Mouse (Mus musculus): ENCODE results near the gene Gm49336. TPM values are rescaled to one million over a fixed set of nuclear protein-coding genes. Genes with fewer than 3 reads are reported as not detected.

The Gm49336 gene
- total and polyA plus RNA-seq, 3 experiments = 36.3 to 102 (median 54.3) TPM

- H3K4me1 ChIP-seq (ENCODE audit: control insufficient read depth in 1 of 2, insufficient read depth in 2 of 2) = no peaks in the 10 kb centered on the region
- dilution Hi-C loops (cut with MboI; ENCODE audit: extremely low pct_ligation_motif_present, extremely low pct_unique_long_range_greater_than_20kb, low sequenced_read_pairs) = no loop called here
- H3K4me3 ChIP-seq (replicated peaks in 1 of 3; ENCODE audit: low read depth in 2 of 3, low read length in 2 of 3, poor library complexity in 1 of 3) = no peak overlapping the region
- H3K9me3 ChIP-seq (replicated peaks; ENCODE audit: low read length) = no peaks in the 10 kb centered on the region
- no peaks in the 10 kb centered on the region for H3K27me3 ChIP-seq (replicated peaks)
- no peaks in the 10 kb centered on the region for H3K36me3 ChIP-seq (replicated peaks in 1 of 2; ENCODE audit: control insufficient read depth in 1 of 2, insufficient read depth in 1 of 2, low read length in 1 of 2)
- no peak overlapping the region for H3K4me2 ChIP-seq (ENCODE audit: insufficient read depth, low read depth, poor library complexity, severe bottlenecking)
- TF ChIP-seq MAZ (IDR thresholded peaks at IDR 0.05; ENCODE audit: low read depth, low read length) (no peak), ZNF384 (IDR thresholded peaks at IDR 0.05; ENCODE audit: low read depth, low read length) (no peak), ZKSCAN1 (IDR thresholded peaks at IDR 0.05; ENCODE audit: borderline replicate concordance, low read depth, low read length) (no peak), ZC3H11A (IDR thresholded peaks at IDR 0.05; ENCODE audit: low read depth, low read length) (no peak), EP300 (IDR thresholded peaks at IDR 0.05; ENCODE audit: low read length) (no peak), MAX (IDR thresholded peaks at IDR 0.05; ENCODE audit: low read length) (no peak), IRF4 (IDR thresholded peaks at IDR 0.05; ENCODE audit: low read depth, low read length) (no peak), E2F4 (IDR thresholded peaks at IDR 0.05; ENCODE audit: insufficient replicate concordance, low read depth, low read length) (no peak), UBTF (IDR thresholded peaks at IDR 0.05; ENCODE audit: low read depth, low read length) (no peak)
- in situ Hi-C loops (cut with MboI; ENCODE audit: low pct_ligation_motif_present, low pct_unique_long_range_greater_than_20kb, low sequenced_read_pairs) = no loop called here
- H3K79me2 ChIP-seq (replicated peaks; ENCODE audit: control insufficient read depth, extremely low read depth, insufficient read depth, poor library complexity, severe bottlenecking) = no peaks in the 10 kb centered on the region
- no peak for DNase-seq (ENCODE audit: extremely low read depth)
- no peak overlapping the region for H3K27ac ChIP-seq (ENCODE audit: insufficient read depth, low read depth)
- H3K9ac ChIP-seq (ENCODE audit: insufficient read depth, low read depth) = no peak overlapping the region
Measured at GRCm38 (mm10) chr14:60163367-60163766, 87.9 kb downstream of the Gm49336 start.

Other genes starting within 250 kb of the Gm49336 start
- gene Atp8a2, start 54.3 kb downstream of the Gm49336 start, total RNA-seq (2012; rRNA removed) = 0.08 and 0.21 TPM in 2 replicates
- 0.11 and 0.15 TPM in 2 replicates for gene Atp8a2, start 54.3 kb downstream of the Gm49336 start, total RNA-seq (2014; rRNA removed)
- gene Atp8a2, start 54.3 kb downstream of the Gm49336 start, polyA plus RNA-seq (2012; ENCODE audit: insufficient read length, low read depth) = 0.25 and 0.29 TPM in 2 replicates
- not detected in 2 replicates for gene Nupl1, start 76 bp downstream of the Gm49336 start, total RNA-seq (2012; rRNA removed)
- gene Nupl1, start 76 bp downstream of the Gm49336 start, total RNA-seq (2014; rRNA removed) = not detected in 2 replicates
- gene Nupl1, start 76 bp downstream of the Gm49336 start, polyA plus RNA-seq (2012; ENCODE audit: insufficient read length, low read depth) = not detected in 2 replicates
- 15.8 and 18.5 TPM in 2 replicates for gene Mtmr6, start 13.7 kb upstream of the Gm49336 start, total RNA-seq (2012; rRNA removed)
- gene Mtmr6, start 13.7 kb upstream of the Gm49336 start, total RNA-seq (2014; rRNA removed) = 20.3 and 25.3 TPM in 2 replicates
- 10.4 and 11.7 TPM in 2 replicates for gene Mtmr6, start 13.7 kb upstream of the Gm49336 start, polyA plus RNA-seq (2012; ENCODE audit: insufficient read length, low read depth)
- not detected in 2 replicates for gene Amer2, start 121.8 kb upstream of the Gm49336 start, total RNA-seq (2012; rRNA removed)
- not detected in 2 replicates for gene Amer2, start 121.8 kb upstream of the Gm49336 start, total RNA-seq (2014; rRNA removed)
- gene Amer2, start 121.8 kb upstream of the Gm49336 start, polyA plus RNA-seq (2012; ENCODE audit: insufficient read length, low read depth) = not detected in 2 replicates